Mouse (Mus musculus) intestine, postnatal 0 days (tissue): ENCODE data around the gene Rpl11. TPM values are rescaled to one million over a fixed set of nuclear protein-coding genes. Genes with fewer than 3 reads are reported as not detected.
"Not testable (repeated sequence)": the region's sequence is repeated elsewhere in the genome, so short reads cannot be mapped to it uniquely, and the experiment has no call there.

Experiments
- ATAC-seq: fragments of 200-750 bp; cut with Nextera tagmentation; 2 replicates; pipeline ENCODE4 v1.8.0; 2017; ENCODE audit warnings: mild to moderate bottlenecking, moderate TSS enrichment, moderate library complexity
- H3K27ac ChIP-seq: fragments of 300-500 bp; sonication (generic); 2 replicates; pipeline ENCODE4 v1.5.1; 2014; ENCODE audit warnings: mild to moderate bottlenecking, low read depth, low read length, moderate library complexity
- H3K27me3 ChIP-seq: fragments of 300-500 bp; sonication (generic); replicated peaks from 2 replicates; pipeline ENCODE4 v1.6.1; 2014; ENCODE audit warnings: low read length, mixed read lengths; ENCODE audit not compliant: control insufficient read depth, insufficient read depth
- H3K36me3 ChIP-seq: fragments of 300-500 bp; sonication (generic); 2 replicates; pipeline ENCODE4 v1.6.1; 2014; ENCODE audit warnings: mild to moderate bottlenecking, moderate library complexity; ENCODE audit not compliant: control insufficient read depth, insufficient read depth
- H3K4me1 ChIP-seq: fragments of 300-500 bp; sonication (generic); replicated peaks from 2 replicates; pipeline ENCODE4 v1.6.1; 2014; ENCODE audit warnings: antibody characterized with exemption, low read length, mixed read lengths; ENCODE audit not compliant: control insufficient read depth, insufficient read depth
- H3K4me2 ChIP-seq: fragments of 300-500 bp; sonication (generic); replicated peaks from 2 replicates; pipeline ENCODE4 v1.6.1; 2014; ENCODE audit warnings: low read depth, mild to moderate bottlenecking, moderate library complexity
- H3K4me3 ChIP-seq: fragments of 300-500 bp; sonication (generic); 2 replicates; pipeline ENCODE4 v1.5.1; 2014; ENCODE audit warnings: low read depth, low read length
- H3K9ac ChIP-seq: fragments of 300-500 bp; sonication (generic); 2 replicates; pipeline ENCODE4 v1.6.1; 2014; ENCODE audit warnings: mild to moderate bottlenecking, low read depth, low read length
- H3K9me3 ChIP-seq: fragments of 300-500 bp; sonication (generic); 2 replicates; pipeline ENCODE4 v1.6.1; 2016; ENCODE audit warnings: mixed run types; ENCODE audit not compliant: control insufficient read depth
- CTCF ChIP-seq: sonication (generic); IDR thresholded peaks from 2 replicates; pipeline ENCODE4 v1.5.1; 2016; ENCODE audit warnings: low read depth, mild to moderate bottlenecking, control low read depth, antibody characterized with exemption, moderate library complexity
- WGBS: fragments of 180-500 bp; shearing (Covaris S2); extraction: QIAGEN DNeasy Blood & Tissue Kit; methylation state at CpG from one replicate; pipeline ENCODE4 v1.1.7; 2014; 5-methylcytosine and 5-hydroxymethylcytosine counted together
- polyA plus RNA-seq: library from polyadenylated mRNA; unstranded; fragments of >200 nt; fragmentation: Nextera tagmentation; extraction: Ambion mirVana; gene quantifications from 2 replicates; pipeline ENCODE4 v1.2.1, GENCODE M21; 2015

Gene Rpl11
- polyA plus RNA-seq, result 268 and 276 TPM in 2 replicates

DNA sequence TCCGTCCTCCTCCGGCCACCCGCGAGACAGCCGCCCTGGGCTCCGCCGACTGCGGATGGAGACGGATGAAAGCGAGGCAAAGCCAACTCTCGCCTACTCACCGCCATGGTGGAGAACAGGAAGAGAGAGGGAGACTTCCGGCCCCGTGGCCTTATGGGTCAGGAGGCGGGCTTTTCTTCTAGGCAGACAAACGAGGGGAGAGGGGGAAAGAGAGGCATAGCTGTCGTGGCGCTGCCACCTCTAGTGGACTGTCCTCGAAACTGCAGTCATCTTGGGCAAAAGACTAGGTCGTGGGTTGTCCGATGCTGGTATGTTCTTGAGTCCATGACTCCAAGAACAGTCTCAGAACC, at the start of gene Rpl11:
Gene Rpl11 (minus strand): TSS at position 182 of the 350 bp plus-strand sequence.
- peak; percentile 96 for TF ChIP-seq CTCF
- WGBS, result under 1% methylated on average over 21 of the region's 21 CpGs
- no peaks in the 10 kb centered on the region for H3K9me3 ChIP-seq
- H3K27me3 ChIP-seq, result no peaks in the 10 kb centered on the region
- ATAC-seq, result peak; percentile 95
- H3K27ac ChIP-seq, result peak within 1 kb of the TSS; percentile 89
- H3K4me3 ChIP-seq, result peak within 1 kb of the TSS; percentile 92
- H3K36me3 ChIP-seq, result peaks cover 34% of the 10 kb centered on the region
- peak within 1 kb of the TSS; percentile 79 for H3K4me2 ChIP-seq
- peak within 1 kb of the TSS; percentile 97 for H3K9ac ChIP-seq
- peaks cover 4% of the 10 kb centered on the region for H3K4me1 ChIP-seq

- not testable (repeated sequence) for H3K4me1 ChIP-seq, H3K36me3 ChIP-seq, ATAC-seq, H3K4me2 ChIP-seq, H3K9ac ChIP-seq, H3K27ac ChIP-seq, H3K27me3 ChIP-seq, H3K4me3 ChIP-seq, H3K9me3 ChIP-seq
- WGBS, result 71% methylated on average over 4 of the region's 4 CpGs
Measured at GRCm38 (mm10) chr4:136101753-136102152, 48.5 kb upstream of the Rpl11 start.

DNA sequence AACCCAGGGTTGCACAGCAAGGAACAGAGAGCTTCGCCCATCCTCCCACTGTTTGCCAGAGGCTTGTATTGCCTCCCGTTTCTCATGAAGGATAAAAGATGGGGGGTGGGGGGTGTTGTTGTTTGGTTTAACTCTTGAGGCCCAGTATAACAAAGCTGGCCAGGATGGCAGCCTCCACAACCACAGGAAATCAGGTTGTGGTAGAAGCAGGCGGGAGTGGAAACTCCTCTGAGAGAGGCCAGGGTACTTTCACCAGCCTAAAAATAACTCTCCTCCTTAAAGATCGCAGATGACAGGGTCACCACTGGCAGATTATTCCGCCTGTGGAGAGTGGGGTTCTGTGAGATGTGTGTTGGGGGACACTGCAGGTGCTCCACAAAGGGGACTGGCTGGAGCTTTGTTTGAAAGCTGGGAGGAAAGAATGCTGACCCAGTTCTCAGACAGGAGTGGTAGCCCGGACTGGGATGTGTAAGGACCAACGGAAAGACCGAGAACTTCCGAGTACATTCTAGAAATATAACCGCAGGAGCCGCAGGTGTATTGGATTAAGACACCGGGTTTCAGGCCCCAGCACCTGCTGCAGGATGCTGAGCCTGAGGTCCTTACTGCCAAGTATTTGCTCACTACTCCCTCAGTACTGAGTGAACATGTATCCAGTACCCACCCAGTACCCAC, 47.3 kb upstream of the Rpl11 start:
- H3K9ac ChIP-seq, result no peak overlapping the region
- H3K27me3 ChIP-seq, result no peaks in the 10 kb centered on the region
- no peaks in the 10 kb centered on the region for H3K36me3 ChIP-seq
- H3K4me2 ChIP-seq, result no peak overlapping the region
- TF ChIP-seq CTCF, result no peak
- no peaks in the 10 kb centered on the region for H3K4me1 ChIP-seq
- no peak for ATAC-seq
- WGBS, result 68% methylated on average over 12 of the region's 12 CpGs
- no peaks in the 10 kb centered on the region for H3K9me3 ChIP-seq
- no peak overlapping the region for H3K27ac ChIP-seq
- H3K4me3 ChIP-seq, result no peak overlapping the region

- no peaks in the 10 kb centered on the region for H3K9me3 ChIP-seq
- WGBS, result 87% methylated on average over 3 of the region's 3 CpGs
- TF ChIP-seq CTCF, result no peak
Measured at GRCm38 (mm10) chr4:136098446-136098845, 45.2 kb upstream of the Rpl11 start.

DNA sequence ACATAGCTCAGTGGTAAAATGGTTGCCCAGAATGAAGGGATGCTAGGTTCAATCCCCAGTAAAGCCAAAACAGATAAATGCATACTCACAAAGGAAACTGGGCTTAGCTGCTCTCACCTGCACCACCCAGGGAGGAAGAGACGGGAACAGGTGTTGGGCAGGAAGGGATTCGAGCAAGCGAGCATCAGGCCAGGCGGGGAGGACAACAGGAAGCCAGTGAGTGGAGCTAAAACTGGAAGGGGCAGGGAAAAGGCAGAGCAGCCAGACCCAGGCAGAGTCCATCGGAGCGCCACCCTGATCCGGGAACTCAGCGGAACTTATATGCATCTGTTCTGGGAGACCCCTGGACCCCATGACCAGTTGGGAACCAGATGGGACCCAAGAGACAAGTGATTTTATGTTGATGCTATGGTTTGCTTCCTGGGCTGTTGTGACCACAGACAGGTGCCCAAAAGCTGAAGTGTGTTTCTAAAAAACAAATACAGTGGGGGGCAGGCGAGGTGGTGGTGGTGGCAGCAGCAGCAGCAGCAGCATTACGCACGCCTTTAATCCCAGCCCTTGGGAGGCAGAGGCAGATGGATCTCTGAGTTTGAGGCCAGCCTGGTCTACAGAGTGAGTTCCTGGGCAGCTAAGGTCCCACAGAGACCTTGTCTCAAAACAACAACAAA, 43.4 kb upstream of the Rpl11 start:
- Histone ChIP-seq H3K27me3 (no peaks in the 10 kb centered on the region), H3K9me3 (no peaks in the 10 kb centered on the region), H3K27ac (no peak overlapping the region), H3K4me1 (no peaks in the 10 kb centered on the region), H3K36me3 (no peaks in the 10 kb centered on the region), H3K9ac (no peak overlapping the region), H3K4me2 (no peak overlapping the region), H3K4me3 (no peak overlapping the region)
- TF ChIP-seq CTCF, result no peak
- ATAC-seq, result no peak
- 76% methylated on average over 11 of the region's 11 CpGs for WGBS

More at GRCm38 (mm10) chr4:136098446-136098845, 45.2 kb upstream of the Rpl11 start:
- Histone ChIP-seq H3K9ac (no peak overlapping the region), H3K4me2 (no peak overlapping the region), H3K27me3 (no peaks in the 10 kb centered on the region), H3K27ac (no peak overlapping the region), H3K36me3 (no peaks in the 10 kb centered on the region), H3K4me1 (no peaks in the 10 kb centered on the region), H3K4me3 (no peak overlapping the region)
- no peak for ATAC-seq

GRCm38 (mm10) chr4:136095490-136096105, 42.4 kb upstream of the Rpl11 start:
- Histone ChIP-seq H3K4me2 (no peak overlapping the region), H3K36me3 (no peaks in the 10 kb centered on the region), H3K27ac (no peak overlapping the region), H3K4me1 (no peaks in the 10 kb centered on the region), H3K4me3 (no peak overlapping the region), H3K9me3 (no peaks in the 10 kb centered on the region), H3K27me3 (no peaks in the 10 kb centered on the region), H3K9ac (no peak overlapping the region)
- no peak for ATAC-seq
- 74% methylated on average over 9 of the region's 9 CpGs for WGBS
- no peak for TF ChIP-seq CTCF
